Mouse (Mus musculus) layer of hippocampus, postnatal 25 days (tissue): ENCODE measurements around the gene Itgb1bp1. TPM values are rescaled to one million over a fixed set of nuclear protein-coding genes. Genes with fewer than 3 reads are reported as not detected.

Source experiments
- DNase-seq, 2 experiments: peaks; one replicate each; pipeline ENCODE4 v3.0.0; 2022; ENCODE audit warnings: mixed read lengths in 2 of 2, low spot score in 1 of 2; ENCODE audit errors: extremely low spot score in 1 of 2
- total RNA-seq, 2 experiments: library from RNA; stranded (reverse); gene quantifications; 2 replicates each; pipeline ENCODE4 v1.2.3; 2021

Itgb1bp1 gene
- total RNA-seq: 10 to 100 TPM; 44.4 to 48.6 TPM

- peak in 1 of 2 experiments; percentile 95 for DNase-seq
These were observed at the start of gene Itgb1bp1 for GRCm38 (mm10) chr12:21286243-21286622. Gene Itgb1bp1 (minus strand): TSS chr12:21286284.

DNA sequence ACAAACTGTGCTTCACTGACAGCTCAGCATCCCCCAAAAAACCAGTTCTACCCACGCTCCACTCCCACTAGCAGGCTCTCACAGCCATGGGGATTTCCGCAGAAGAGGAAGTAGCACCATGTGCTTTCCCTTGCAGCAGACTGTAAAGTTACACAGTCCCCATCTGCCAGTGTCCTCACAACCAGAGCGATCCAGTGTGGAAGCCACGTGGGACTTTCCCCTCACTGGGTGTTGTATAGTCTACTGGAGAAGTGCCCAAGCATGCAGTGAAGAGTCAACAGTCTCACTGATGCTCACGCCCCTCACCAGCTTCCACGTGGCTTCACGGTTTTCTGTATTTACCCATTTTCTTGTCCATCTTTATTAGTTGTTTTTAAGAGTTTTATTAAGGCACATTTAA is 49.8 kb upstream of the Itgb1bp1 start:
- DNase-seq: peak in 1 of 2 experiments; percentile 31

DNA sequence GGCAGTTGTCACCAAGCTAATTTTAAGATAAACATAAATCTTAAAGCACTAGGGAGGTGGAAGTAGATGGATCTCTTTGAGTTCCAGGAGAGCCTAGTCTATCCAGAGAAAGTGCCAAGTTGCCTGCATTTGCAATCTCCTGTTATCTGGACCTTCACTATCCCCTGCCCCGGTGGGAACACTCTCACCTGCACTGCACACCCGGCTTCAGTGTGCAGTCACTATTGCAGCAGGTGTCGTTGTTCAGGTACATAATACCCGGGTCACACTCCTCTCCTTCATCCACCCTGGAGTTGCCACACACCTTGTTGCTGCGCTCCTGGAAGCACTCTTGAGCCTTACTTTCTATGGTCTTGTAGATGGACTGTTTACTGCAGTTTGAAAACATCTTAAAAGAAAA is 47.7 kb upstream of the Itgb1bp1 start:
- DNase-seq: no peak

DNA sequence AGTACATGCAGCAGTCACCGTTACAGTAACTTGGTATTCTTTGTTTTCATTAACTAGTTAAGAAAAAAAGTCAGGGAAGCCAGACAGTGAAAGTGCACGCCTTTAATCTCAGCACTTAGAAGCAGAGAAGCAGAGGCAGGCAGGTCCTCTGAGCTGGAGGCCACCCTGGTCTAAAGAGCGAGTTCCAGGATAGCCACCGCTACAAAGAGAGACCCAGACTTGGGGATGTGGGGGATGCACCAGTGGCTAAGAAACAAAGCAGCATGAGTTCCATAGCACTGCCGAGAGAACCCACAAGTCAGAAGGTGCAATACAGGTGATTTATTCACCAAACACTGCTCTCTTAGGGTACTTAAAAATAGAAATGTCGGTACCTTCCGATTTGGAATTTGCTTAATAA is 46.9 kb upstream of the Itgb1bp1 start:
- DNase-seq: no peak

DNA sequence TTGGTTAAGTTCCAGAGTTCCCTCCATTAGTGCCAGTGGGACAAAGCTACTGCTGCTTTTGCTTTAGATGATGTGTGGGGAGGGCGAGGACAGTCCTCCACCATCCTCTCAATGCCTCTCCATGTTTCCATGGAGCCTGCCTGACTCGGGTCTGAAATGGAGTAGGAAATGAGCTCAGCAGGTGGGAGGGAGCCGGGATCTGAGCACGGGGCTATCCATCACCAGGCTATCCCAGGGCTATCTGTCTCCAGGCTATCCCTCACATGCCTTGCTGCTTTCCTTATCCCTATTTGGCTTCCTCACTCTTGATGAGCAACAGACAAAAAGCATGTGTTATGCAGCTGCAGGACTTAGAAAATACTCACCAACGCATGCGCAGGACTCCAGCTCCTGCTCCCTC is 45.6 kb upstream of the Itgb1bp1 start:
- DNase-seq: no peak

DNA sequence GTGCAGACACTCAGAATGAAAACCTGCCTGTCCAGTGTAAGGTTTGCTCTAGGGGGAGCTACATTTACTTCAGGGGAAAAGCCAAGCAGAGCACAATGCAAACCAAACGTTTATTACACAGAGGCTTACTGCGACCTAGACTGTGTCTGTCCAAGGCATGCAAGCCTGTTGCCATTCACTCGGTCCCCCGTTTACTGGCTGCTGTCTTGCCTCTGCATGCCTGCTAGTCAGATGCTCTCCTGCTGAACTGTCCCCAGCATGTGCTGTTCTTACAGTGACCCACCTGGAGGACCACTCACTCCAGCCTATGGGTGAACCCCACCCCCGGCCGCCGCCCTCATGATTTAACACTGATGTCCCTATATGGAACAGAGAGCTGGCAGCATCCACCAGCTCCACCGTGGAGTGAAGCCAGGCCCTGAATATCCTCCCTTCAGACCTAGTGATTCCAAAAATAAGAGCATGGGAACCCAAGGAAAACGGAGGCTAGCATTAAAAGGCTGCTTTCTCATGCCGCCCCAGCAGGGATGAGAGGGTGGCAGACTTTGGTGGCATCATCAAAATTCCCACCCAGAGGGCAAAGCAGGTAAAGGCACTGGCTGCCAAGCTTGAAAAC is 45.0 kb upstream of the Itgb1bp1 start:
- DNase-seq: no peak

GRCm38 (mm10) chr12:21329661-21330400 is 43.7 kb upstream of the Itgb1bp1 start:
- no peak for DNase-seq

DNA sequence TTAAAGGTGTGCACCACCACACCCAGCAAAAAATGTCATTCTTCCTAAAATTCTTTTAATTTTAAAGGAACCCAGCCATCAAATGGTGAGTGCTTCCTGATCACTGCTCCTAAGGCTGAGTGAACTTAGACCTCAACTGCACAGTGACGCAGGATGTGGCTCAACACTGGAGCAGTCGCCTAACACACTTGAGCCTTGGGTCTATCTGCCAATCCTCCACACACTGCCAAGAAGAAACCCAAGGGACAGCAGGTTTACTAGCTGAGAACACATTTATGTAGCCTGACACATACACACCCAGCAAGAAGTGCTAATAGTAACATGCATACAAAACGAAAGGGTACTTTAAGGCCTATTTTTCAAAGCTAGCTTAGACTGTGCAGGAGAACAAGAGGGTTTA is 40.2 kb upstream of the Itgb1bp1 start:
- no peak for DNase-seq

DNA sequence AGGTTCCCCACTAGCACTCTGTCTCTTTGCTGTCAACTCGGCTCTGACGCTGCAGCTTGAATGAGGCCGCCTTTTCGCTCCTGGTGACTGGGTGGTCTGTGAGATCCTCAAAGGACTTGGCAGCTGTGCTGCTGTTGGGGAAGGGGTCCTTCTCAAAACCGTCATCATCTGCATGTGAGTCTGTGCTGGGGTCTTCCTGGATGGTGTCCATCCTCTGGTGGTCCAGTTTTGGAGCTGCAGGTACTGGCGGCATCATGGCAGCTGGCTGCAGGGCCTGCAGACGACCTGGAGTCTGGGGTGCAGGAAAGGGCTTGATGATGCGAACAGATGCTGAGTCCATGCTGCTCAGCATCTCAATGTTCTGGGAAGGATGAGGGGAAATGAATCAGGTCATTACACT is 39.2 kb upstream of the Itgb1bp1 start:
- no peak for DNase-seq

GRCm38 (mm10) chr12:21324101-21324500 is 38.0 kb upstream of the Itgb1bp1 start:
- no peak for DNase-seq

- no peak for DNase-seq
These were observed 36.8 kb upstream of the Itgb1bp1 start for GRCm38 (mm10) chr12:21322856-21323255.

- no peak for DNase-seq
These were observed 36.2 kb upstream of the Itgb1bp1 start for GRCm38 (mm10) chr12:21322296-21322695.

GRCm38 (mm10) chr12:21321170-21321569 is 35.1 kb upstream of the Itgb1bp1 start:
- no peak for DNase-seq

DNA sequence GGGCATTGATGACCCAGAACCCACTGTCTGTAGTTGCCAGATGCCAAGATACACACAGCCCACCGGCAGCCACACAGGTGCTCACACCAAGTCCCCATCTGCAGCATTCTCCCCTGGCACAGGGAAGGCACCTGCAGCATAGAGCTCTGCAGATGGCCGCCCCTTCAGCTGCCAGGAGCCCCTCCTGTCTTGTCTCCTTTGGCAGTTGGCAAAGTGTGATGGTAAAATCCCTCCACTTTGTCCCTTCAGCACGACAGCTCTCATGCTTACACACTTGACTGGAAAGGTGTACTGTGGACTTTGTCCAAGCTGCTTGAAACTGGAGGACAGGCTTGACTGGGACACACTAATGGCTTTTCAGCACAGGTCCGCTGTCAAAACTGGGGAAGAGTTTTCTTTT is 34.2 kb upstream of the Itgb1bp1 start:
- DNase-seq: no peak

DNA sequence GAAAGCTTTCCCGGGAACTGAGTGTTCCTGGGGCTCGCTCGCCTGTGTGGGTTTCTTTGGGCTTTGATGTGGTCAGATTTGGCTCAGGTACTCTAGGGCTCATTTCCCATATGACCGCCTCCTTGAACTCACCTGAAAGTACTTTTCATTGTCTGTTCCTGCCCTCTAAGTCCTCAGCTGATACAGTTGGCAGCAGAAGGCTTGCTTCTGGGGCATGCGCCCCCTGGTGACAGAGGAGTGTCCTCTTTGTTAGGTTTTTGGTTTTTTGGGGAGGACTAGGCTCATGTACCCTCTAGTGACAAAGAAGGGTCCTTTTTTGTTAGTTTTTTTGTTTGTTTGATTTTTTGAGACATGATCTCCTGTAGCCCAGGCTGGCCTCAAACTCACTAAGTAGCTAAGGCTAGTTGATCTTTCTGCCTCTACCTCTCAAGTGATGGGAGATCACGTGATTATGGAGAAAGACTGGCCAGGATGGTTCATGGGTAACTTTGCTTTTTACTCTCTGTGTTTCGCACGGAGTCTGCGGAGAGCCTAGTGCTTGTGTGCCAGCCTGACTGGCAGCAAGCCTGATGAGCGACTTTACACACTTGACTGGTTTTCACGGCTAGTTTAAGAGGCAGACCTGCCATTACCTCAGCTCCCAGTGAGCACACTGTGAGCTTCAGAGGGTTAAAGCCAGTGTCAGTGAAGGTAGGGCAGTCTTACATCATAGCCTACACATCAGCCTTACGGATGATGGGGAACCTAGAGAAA is 32.2 kb upstream of the Itgb1bp1 start:
- DNase-seq: peak in 1 of 2 experiments; percentile 67

DNA sequence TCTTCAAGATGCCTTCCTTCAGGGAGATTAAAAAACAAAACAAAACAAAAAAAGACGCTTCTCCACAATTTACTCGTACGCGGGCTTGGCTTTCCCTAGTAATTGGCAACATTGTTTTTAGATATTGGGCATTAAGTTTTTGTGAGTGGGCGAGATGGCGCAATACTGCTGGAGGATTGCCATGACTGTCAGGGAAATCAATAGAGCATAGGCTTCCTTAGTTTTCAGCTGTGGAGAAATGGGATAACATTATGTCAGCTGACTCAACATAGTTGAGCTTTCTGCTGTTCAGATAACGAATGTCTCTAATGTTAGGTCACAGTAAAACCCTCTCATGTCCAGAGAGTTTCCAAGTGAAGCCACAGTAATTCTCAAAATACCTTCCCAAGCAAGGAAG is 30.8 kb upstream of the Itgb1bp1 start:
- peak in 1 of 2 experiments; percentile 39 for DNase-seq

GRCm38 (mm10) chr12:21315923-21316868 is 30.1 kb upstream of the Itgb1bp1 start, which contains the start of gene Iah1:
Gene Iah1 (plus strand): TSS chr12:21316389.
- peak; percentile 69 to 70 for DNase-seq

- no peak for DNase-seq
These were observed 26.1 kb upstream of the Itgb1bp1 start for GRCm38 (mm10) chr12:21312201-21312600.

GRCm38 (mm10) chr12:21306721-21307120 is 20.6 kb upstream of the Itgb1bp1 start:
- no peak for DNase-seq

GRCm38 (mm10) chr12:21305741-21306140 is 19.7 kb upstream of the Itgb1bp1 start:
- no peak for DNase-seq
